Mouse (Mus musculus) liver, embryonic 13.5 days (tissue): ENCODE measurements around the gene Thsd7b. TPM values are rescaled to one million over a fixed set of nuclear protein-coding genes. Genes with fewer than 3 reads are reported as not detected.

Experiments
- ATAC-seq: fragments of 200-750 bp; cut with Nextera tagmentation; 2 replicates; pipeline ENCODE4 v1.8.0; 2017; ENCODE audit warnings: low read depth, mild to moderate bottlenecking, moderate number of reproducible peaks, moderate library complexity
- DNase-seq: peaks from one replicate; pipeline ENCODE4 v3.0.0; 2022
- H3K27ac ChIP-seq: fragments of 300-500 bp; sonication (generic); 2 replicates; pipeline ENCODE4 v1.5.1; 2015; ENCODE audit warnings: moderate library complexity, mild to moderate bottlenecking, inconsistent platforms
- H3K27me3 ChIP-seq: fragments of 300-500 bp; sonication (generic); 2 replicates; pipeline ENCODE4 v1.6.1; 2015; ENCODE audit warnings: mild to moderate bottlenecking, inconsistent platforms
- H3K36me3 ChIP-seq: fragments of 300-500 bp; sonication (generic); 2 replicates; pipeline ENCODE4 v1.6.1; 2015; ENCODE audit warnings: mild to moderate bottlenecking, inconsistent platforms
- H3K4me1 ChIP-seq: fragments of 300-500 bp; sonication (generic); replicated peaks from 2 replicates; pipeline ENCODE4 v1.6.1; 2015; ENCODE audit warnings: inconsistent platforms
- H3K4me2 ChIP-seq: fragments of 300-500 bp; sonication (generic); 2 replicates; pipeline ENCODE4 v1.6.1; 2015; ENCODE audit warnings: inconsistent platforms, mild to moderate bottlenecking, moderate library complexity
- H3K4me3 ChIP-seq: fragments of 300-500 bp; sonication (generic); replicated peaks from 2 replicates; pipeline ENCODE4 v1.5.1; 2015; ENCODE audit warnings: mild to moderate bottlenecking, inconsistent platforms
- H3K9ac ChIP-seq: fragments of 300-500 bp; sonication (generic); 2 replicates; pipeline ENCODE4 v1.6.1; 2015; ENCODE audit warnings: mild to moderate bottlenecking, inconsistent platforms
- H3K9me3 ChIP-seq: fragments of 300-500 bp; sonication (generic); replicated peaks from 2 replicates; pipeline ENCODE4 v1.6.1; 2016; ENCODE audit warnings: inconsistent platforms
- WGBS: fragments of 180-500 bp; shearing (Covaris S2); methylation state at CpG from one replicate; pipeline ENCODE4 v1.1.7; 2015; ENCODE audit not compliant: insufficient replicate concordance; 5-methylcytosine and 5-hydroxymethylcytosine counted together
- polyA plus RNA-seq: library from polyadenylated mRNA; unstranded; fragments of >200 nt; fragmentation: Nextera tagmentation; extraction: Ambion mirVana; gene quantifications from 2 replicates; pipeline ENCODE4 v1.2.1, GENCODE M21; 2015

Gene Thsd7b
- polyA plus RNA-seq, 1 experiment from 2014 or later, result 0.24 TPM

- Histone ChIP-seq H3K36me3 (no peaks in the 10 kb centered on the region), H3K27ac (no peak overlapping the region), H3K4me2 (no peak overlapping the region), H3K9ac (no peak overlapping the region), H3K9me3 (no peaks in the 10 kb centered on the region), H3K4me3 (no peak overlapping the region), H3K27me3 (no peaks in the 10 kb centered on the region), H3K4me1 (no peaks in the 10 kb centered on the region)
- WGBS, result 51% methylated on average over 2 of the region's 2 CpGs
- ATAC-seq, result no peak
- no peak for DNase-seq
Observed at GRCm38 (mm10) chr1:129526967-129527366, 253.9 kb downstream of the Thsd7b start.

GRCm38 (mm10) chr1:129532206-129532605 is 259.1 kb downstream of the Thsd7b start:
- 78% methylated on average over 3 of the region's 3 CpGs for WGBS

GRCm38 (mm10) chr1:129538508-129538907 is 265.4 kb downstream of the Thsd7b start:
- no peak overlapping the region for H3K4me2 ChIP-seq
- no peak for ATAC-seq
- no peak for DNase-seq
- no peaks in the 10 kb centered on the region for H3K27me3 ChIP-seq
- H3K36me3 ChIP-seq, result no peaks in the 10 kb centered on the region
- no peak overlapping the region for H3K27ac ChIP-seq
- H3K4me1 ChIP-seq, result no peaks in the 10 kb centered on the region
- no peak overlapping the region for H3K9ac ChIP-seq
- H3K9me3 ChIP-seq, result no peaks in the 10 kb centered on the region
- 59% methylated on average over 2 of the region's 2 CpGs for WGBS
- H3K4me3 ChIP-seq, result no peak overlapping the region

More at GRCm38 (mm10) chr1:129532206-129532605, 259.1 kb downstream of the Thsd7b start:
- DNase-seq, result no peak
- H3K27me3 ChIP-seq, result no peaks in the 10 kb centered on the region
- no peak for ATAC-seq
- no peak overlapping the region for H3K9ac ChIP-seq
- H3K9me3 ChIP-seq, result no peaks in the 10 kb centered on the region
- H3K4me2 ChIP-seq, result no peak overlapping the region
- H3K36me3 ChIP-seq, result no peaks in the 10 kb centered on the region
- H3K4me3 ChIP-seq, result no peak overlapping the region
- H3K4me1 ChIP-seq, result no peaks in the 10 kb centered on the region
- H3K27ac ChIP-seq, result no peak overlapping the region

- no peak overlapping the region for H3K4me2 ChIP-seq
- no peak for ATAC-seq
- no peaks in the 10 kb centered on the region for H3K27me3 ChIP-seq
- no peaks in the 10 kb centered on the region for H3K9me3 ChIP-seq
- H3K9ac ChIP-seq, result no peak overlapping the region
- DNase-seq, result no peak
- no peak overlapping the region for H3K4me3 ChIP-seq
- 70% methylated on average over 4 of the region's 4 CpGs for WGBS
- no peaks in the 10 kb centered on the region for H3K36me3 ChIP-seq
- H3K4me1 ChIP-seq, result no peaks in the 10 kb centered on the region
- no peak overlapping the region for H3K27ac ChIP-seq
Observed at GRCm38 (mm10) chr1:129538970-129539369, 265.9 kb downstream of the Thsd7b start.

GRCm38 (mm10) chr1:129540751-129541150 is 267.6 kb downstream of the Thsd7b start:
- WGBS, result 29% methylated on average over 1 of the region's 1 CpGs
- ATAC-seq (no peak), DNase-seq (no peak)

GRCm38 (mm10) chr1:129542563-129543146 is 269.6 kb downstream of the Thsd7b start:
- ATAC-seq (no peak), DNase-seq (no peak)
- no peaks in the 10 kb centered on the region for H3K36me3 ChIP-seq
- no peaks in the 10 kb centered on the region for H3K4me1 ChIP-seq
- H3K27ac ChIP-seq, result no peak overlapping the region
- H3K4me3 ChIP-seq, result no peak overlapping the region
- 32% methylated on average over 3 of the region's 3 CpGs for WGBS
- no peak overlapping the region for H3K9ac ChIP-seq
- no peak overlapping the region for H3K4me2 ChIP-seq
- H3K27me3 ChIP-seq, result no peaks in the 10 kb centered on the region
- no peaks in the 10 kb centered on the region for H3K9me3 ChIP-seq

More at GRCm38 (mm10) chr1:129540751-129541150, 267.6 kb downstream of the Thsd7b start:
- Histone ChIP-seq H3K4me1 (no peaks in the 10 kb centered on the region), H3K9me3 (no peaks in the 10 kb centered on the region), H3K9ac (no peak overlapping the region), H3K4me3 (no peak overlapping the region), H3K27me3 (no peaks in the 10 kb centered on the region), H3K27ac (no peak overlapping the region), H3K4me2 (no peak overlapping the region), H3K36me3 (no peaks in the 10 kb centered on the region)

- no peaks in the 10 kb centered on the region for H3K36me3 ChIP-seq
- H3K27me3 ChIP-seq, result no peaks in the 10 kb centered on the region
- no peak overlapping the region for H3K27ac ChIP-seq
- no peak overlapping the region for H3K4me3 ChIP-seq
- no peak for DNase-seq
- WGBS, result 63% methylated on average over 3 of the region's 3 CpGs
- H3K9me3 ChIP-seq, result no peaks in the 10 kb centered on the region
- H3K4me2 ChIP-seq, result no peak overlapping the region
- ATAC-seq, result no peak
- H3K9ac ChIP-seq, result no peak overlapping the region
- no peaks in the 10 kb centered on the region for H3K4me1 ChIP-seq
Observed at GRCm38 (mm10) chr1:129543169-129543568, 270.1 kb downstream of the Thsd7b start.

- no peaks in the 10 kb centered on the region; the same call in 1 of the 2 replicates for H3K9me3 ChIP-seq
- H3K4me1 ChIP-seq, result no peaks in the 10 kb centered on the region
- DNase-seq (no peak), ATAC-seq (no peak)
- no peaks in the 10 kb centered on the region for H3K36me3 ChIP-seq
- no peaks in the 10 kb centered on the region for H3K27me3 ChIP-seq
- no peak overlapping the region for H3K9ac ChIP-seq
- 75% methylated on average over 4 of the region's 4 CpGs for WGBS
- H3K4me3 ChIP-seq, result no peak overlapping the region
- H3K4me2 ChIP-seq, result no peak overlapping the region
- no peak overlapping the region for H3K27ac ChIP-seq
Observed at GRCm38 (mm10) chr1:129558054-129558453, 285.0 kb downstream of the Thsd7b start.

GRCm38 (mm10) chr1:129559137-129559536 is 286.0 kb downstream of the Thsd7b start:
- H3K9me3 ChIP-seq, result no peaks in the 10 kb centered on the region
- no peak overlapping the region for H3K9ac ChIP-seq
- H3K27ac ChIP-seq, result no peak overlapping the region
- H3K27me3 ChIP-seq, result no peaks in the 10 kb centered on the region
- DNase-seq, result no peak
- no peaks in the 10 kb centered on the region for H3K36me3 ChIP-seq
- 66% methylated on average over 4 of the region's 4 CpGs for WGBS
- no peak overlapping the region for H3K4me3 ChIP-seq
- no peak overlapping the region for H3K4me2 ChIP-seq
- H3K4me1 ChIP-seq, result no peaks in the 10 kb centered on the region
- no peak for ATAC-seq

GRCm38 (mm10) chr1:129559812-129560211 is 286.7 kb downstream of the Thsd7b start:
- H3K4me2 ChIP-seq, result no peak overlapping the region
- no peak overlapping the region for H3K4me3 ChIP-seq
- H3K36me3 ChIP-seq, result no peaks in the 10 kb centered on the region
- no peaks in the 10 kb centered on the region for H3K4me1 ChIP-seq
- H3K27ac ChIP-seq, result no peak overlapping the region
- no peaks in the 10 kb centered on the region for H3K9me3 ChIP-seq
- ATAC-seq (no peak), DNase-seq (no peak)
- no peaks in the 10 kb centered on the region for H3K27me3 ChIP-seq
- H3K9ac ChIP-seq, result no peak overlapping the region
- WGBS, result 24% methylated on average over 3 of the region's 3 CpGs

GRCm38 (mm10) chr1:129562707-129563106 is 289.6 kb downstream of the Thsd7b start:
- Histone ChIP-seq H3K4me2 (no peak overlapping the region), H3K4me3 (no peak overlapping the region), H3K27me3 (no peaks in the 10 kb centered on the region), H3K9me3 (no peaks in the 10 kb centered on the region; the same call in 1 of the 2 replicates), H3K27ac (no peak overlapping the region), H3K9ac (no peak overlapping the region), H3K36me3 (no peaks in the 10 kb centered on the region), H3K4me1 (no peaks in the 10 kb centered on the region)
- ATAC-seq (no peak), DNase-seq (no peak)
- WGBS, result 44% methylated on average over 1 of the region's 1 CpGs

- Histone ChIP-seq H3K9ac (no peak overlapping the region), H3K36me3 (no peaks in the 10 kb centered on the region), H3K27ac (no peak overlapping the region), H3K4me1 (no peaks in the 10 kb centered on the region), H3K4me2 (no peak overlapping the region), H3K27me3 (no peaks in the 10 kb centered on the region), H3K4me3 (no peak overlapping the region), H3K9me3 (no peaks in the 10 kb centered on the region; the same call in 1 of the 2 replicates)
- WGBS, result 62% methylated on average over 3 of the region's 3 CpGs
- DNase-seq (no peak), ATAC-seq (no peak)
Observed at GRCm38 (mm10) chr1:129570522-129570921, 297.4 kb downstream of the Thsd7b start.
